Mouse (Mus musculus) forebrain, embryonic 15.5 days (tissue): Measurements from ENCODE around the gene Uvrag. TPM values are rescaled to one million over a fixed set of nuclear protein-coding genes. Genes with fewer than 3 reads are reported as not detected.
A peak's percentile ranks its signal among the peaks of the same experiment; 100 is the strongest.

ENCODE experiments used
- ATAC-seq: fragments of 200-750 bp; cut with Nextera tagmentation; replicated peaks from 2 replicates; pipeline ENCODE4 v1.8.0; 2017; ENCODE audit warnings: mild to moderate bottlenecking, moderate TSS enrichment, moderate library complexity
- H3K27ac ChIP-seq: fragments of 300-500 bp; sonication (generic); replicated peaks from 2 replicates; pipeline ENCODE4 v1.5.1; 2015; ENCODE audit warnings: mild to moderate bottlenecking, inconsistent platforms
- H3K27me3 ChIP-seq: fragments of 300-500 bp; sonication (generic); 2 replicates; pipeline ENCODE4 v1.6.1; 2015; ENCODE audit warnings: inconsistent platforms
- H3K36me3 ChIP-seq: fragments of 300-500 bp; sonication (generic); 2 replicates; pipeline ENCODE4 v1.6.1; 2015; ENCODE audit warnings: mild to moderate bottlenecking, inconsistent platforms
- H3K4me1 ChIP-seq: fragments of 300-500 bp; sonication (generic); 2 replicates; pipeline ENCODE4 v1.6.1; 2015; ENCODE audit warnings: inconsistent platforms
- H3K4me2 ChIP-seq: fragments of 300-500 bp; sonication (generic); replicated peaks from 2 replicates; pipeline ENCODE4 v1.6.1; 2015; ENCODE audit warnings: mild to moderate bottlenecking, inconsistent platforms
- H3K4me3 ChIP-seq: fragments of 300-500 bp; sonication (generic); 2 replicates; pipeline ENCODE4 v1.5.1; 2015; ENCODE audit warnings: mild to moderate bottlenecking, inconsistent platforms
- H3K9ac ChIP-seq: fragments of 300-500 bp; sonication (generic); replicated peaks from 2 replicates; pipeline ENCODE4 v1.6.1; 2015; ENCODE audit warnings: mild to moderate bottlenecking, inconsistent platforms
- H3K9me3 ChIP-seq: fragments of 300-500 bp; sonication (generic); 2 replicates; pipeline ENCODE4 v1.6.1; 2016; ENCODE audit warnings: inconsistent platforms
- WGBS: fragments of 180-500 bp; shearing (Covaris S2); methylation state at CpG from one replicate; pipeline ENCODE4 v1.1.7; 2015; ENCODE audit warnings: mixed read lengths; 5-methylcytosine and 5-hydroxymethylcytosine counted together
- polyA plus RNA-seq: library from polyadenylated mRNA; unstranded; fragments of >200 nt; fragmentation: Nextera tagmentation; extraction: Ambion mirVana; gene quantifications from 2 replicates; pipeline ENCODE4 v1.2.1, GENCODE M21; 2015

Gene Uvrag
- polyA plus RNA-seq, 1 experiment from 2014 or later = 17.2 TPM

DNA sequence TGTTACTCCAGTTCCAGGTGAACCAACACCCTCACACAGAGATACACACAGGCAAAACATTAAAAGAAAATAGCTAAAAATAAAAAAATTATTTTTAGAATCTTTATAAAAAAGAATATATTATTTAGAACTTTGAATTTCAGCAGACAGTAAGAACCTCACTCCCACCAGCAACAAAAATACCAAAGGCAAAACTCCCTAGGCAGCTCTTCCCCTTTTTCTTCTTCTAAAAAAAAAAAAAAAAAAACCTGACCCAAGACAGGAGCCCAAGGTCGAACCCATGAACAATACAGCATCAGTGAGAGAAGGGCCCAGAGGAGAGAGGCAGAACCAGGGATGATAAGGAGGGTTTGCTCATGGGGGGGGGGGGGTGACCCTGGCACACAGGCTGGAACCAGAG is 8.1 kb upstream of the Uvrag start:
- H3K9me3 ChIP-seq = no peaks in the 10 kb centered on the region
- H3K27me3 ChIP-seq = no peaks in the 10 kb centered on the region
- H3K4me1 ChIP-seq = no peaks in the 10 kb centered on the region
- no peak for ATAC-seq
- H3K4me2 ChIP-seq = no peak overlapping the region
- H3K27ac ChIP-seq = no peak overlapping the region
- H3K4me3 ChIP-seq = no peak overlapping the region
- H3K36me3 ChIP-seq = no peaks in the 10 kb centered on the region
- 73% methylated on average over 1 of the region's 1 CpGs for WGBS
- no peak overlapping the region for H3K9ac ChIP-seq

GRCm38 (mm10) chr7:99147494-99147893 is 6.6 kb upstream of the Uvrag start:
- Histone ChIP-seq H3K27ac (no peak overlapping the region), H3K4me2 (no peak overlapping the region), H3K9ac (no peak overlapping the region), H3K27me3 (no peaks in the 10 kb centered on the region), H3K36me3 (no peaks in the 10 kb centered on the region), H3K9me3 (no peaks in the 10 kb centered on the region), H3K4me3 (no peak overlapping the region), H3K4me1 (no peaks in the 10 kb centered on the region)
- ATAC-seq = no peak
- 84% methylated on average over 7 of the region's 7 CpGs for WGBS

DNA sequence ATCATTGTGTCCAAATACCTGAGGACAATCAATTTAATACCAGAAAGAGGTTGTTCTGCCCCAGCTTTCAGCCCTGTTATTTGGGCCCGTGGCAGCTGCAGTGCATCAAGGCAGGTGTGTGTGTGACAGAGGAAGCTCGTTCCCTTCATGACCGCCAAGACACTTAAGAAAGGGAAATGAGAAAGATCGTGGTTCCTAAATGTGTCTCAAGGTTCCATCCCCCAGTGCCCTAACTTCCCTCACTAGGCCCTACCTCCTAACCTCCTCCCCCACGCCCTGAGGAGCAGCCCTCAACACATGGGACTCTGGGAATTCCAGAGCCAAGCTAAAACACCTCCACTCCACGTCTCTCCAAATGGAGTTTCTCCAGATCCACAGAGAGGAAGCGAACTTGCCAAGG is 6.0 kb upstream of the Uvrag start:
- no peaks in the 10 kb centered on the region for H3K9me3 ChIP-seq
- no peak overlapping the region for H3K4me3 ChIP-seq
- no peaks in the 10 kb centered on the region for H3K27me3 ChIP-seq
- H3K27ac ChIP-seq = no peak overlapping the region
- H3K4me1 ChIP-seq = peaks cover 3% of the 10 kb centered on the region
- H3K36me3 ChIP-seq = no peaks in the 10 kb centered on the region
- 77% methylated on average over 7 of the region's 7 CpGs for WGBS
- H3K4me2 ChIP-seq = no peak overlapping the region
- no peak for ATAC-seq
- no peak overlapping the region for H3K9ac ChIP-seq

GRCm38 (mm10) chr7:99146011-99146410 is 5.1 kb upstream of the Uvrag start:
- H3K27ac ChIP-seq = no peak overlapping the region
- 68% methylated on average over 7 of the region's 7 CpGs for WGBS
- no peaks in the 10 kb centered on the region for H3K27me3 ChIP-seq
- peaks cover 6% of the 10 kb centered on the region for H3K4me1 ChIP-seq
- H3K4me3 ChIP-seq = no peak overlapping the region
- no peak for ATAC-seq
- no peak overlapping the region for H3K4me2 ChIP-seq
- no peaks in the 10 kb centered on the region for H3K9me3 ChIP-seq
- no peaks in the 10 kb centered on the region for H3K36me3 ChIP-seq
- no peak overlapping the region for H3K9ac ChIP-seq

- Histone ChIP-seq H3K27me3 (no peaks in the 10 kb centered on the region), H3K36me3 (no peaks in the 10 kb centered on the region), H3K9ac (no peak overlapping the region), H3K9me3 (no peaks in the 10 kb centered on the region), H3K4me3 (no peak overlapping the region), H3K27ac (no peak overlapping the region), H3K4me1 (peaks cover 12% of the 10 kb centered on the region), H3K4me2 (no peak overlapping the region)
- WGBS = 75% methylated on average over 11 of the region's 11 CpGs
- ATAC-seq = no peak
These were observed 3.7 kb upstream of the Uvrag start for GRCm38 (mm10) chr7:99144616-99145015.

DNA sequence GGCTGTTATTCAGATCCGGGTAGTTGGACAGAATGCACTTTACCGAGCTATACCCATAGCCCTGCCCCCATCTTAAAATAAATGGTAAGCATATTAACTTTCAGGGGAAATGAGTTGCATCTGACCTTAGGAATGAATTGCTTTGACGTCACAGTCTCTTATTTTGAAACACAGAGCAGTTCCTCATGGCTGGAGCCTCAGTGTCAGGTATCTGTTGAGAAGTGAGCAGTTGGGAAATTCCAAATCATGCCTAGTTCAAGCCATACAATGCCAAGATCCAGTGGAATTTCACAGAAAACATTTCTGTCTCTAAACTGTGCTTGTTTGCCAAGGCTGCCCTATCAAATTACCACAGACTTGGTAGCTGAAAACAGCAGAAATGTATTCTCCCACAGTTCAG is 2.3 kb upstream of the Uvrag start:
- Histone ChIP-seq H3K4me1 (peaks cover 20% of the 10 kb centered on the region), H3K4me2 (no peak overlapping the region), H3K36me3 (no peaks in the 10 kb centered on the region), H3K27me3 (no peaks in the 10 kb centered on the region), H3K9ac (no peak overlapping the region), H3K27ac (no peak overlapping the region), H3K9me3 (no peaks in the 10 kb centered on the region), H3K4me3 (no peak overlapping the region)
- WGBS = 88% methylated on average over 3 of the region's 3 CpGs
- ATAC-seq = no peak

GRCm38 (mm10) chr7:99141919-99142606 is 1.1 kb upstream of the Uvrag start:
- peak overlapping the region; percentile 90 for H3K4me3 ChIP-seq
- no peak for ATAC-seq
- peak overlapping the region; percentile 68 for H3K27ac ChIP-seq
- H3K9me3 ChIP-seq = no peaks in the 10 kb centered on the region
- H3K36me3 ChIP-seq = no peaks in the 10 kb centered on the region
- peaks cover 20% of the 10 kb centered on the region for H3K4me1 ChIP-seq
- WGBS = 28% methylated on average over 12 of the region's 12 CpGs
- H3K9ac ChIP-seq = peak overlapping the region; percentile 35; the same call in 1 of the 2 replicates
- H3K4me2 ChIP-seq = peak overlapping the region; percentile 67
- no peaks in the 10 kb centered on the region for H3K27me3 ChIP-seq

DNA sequence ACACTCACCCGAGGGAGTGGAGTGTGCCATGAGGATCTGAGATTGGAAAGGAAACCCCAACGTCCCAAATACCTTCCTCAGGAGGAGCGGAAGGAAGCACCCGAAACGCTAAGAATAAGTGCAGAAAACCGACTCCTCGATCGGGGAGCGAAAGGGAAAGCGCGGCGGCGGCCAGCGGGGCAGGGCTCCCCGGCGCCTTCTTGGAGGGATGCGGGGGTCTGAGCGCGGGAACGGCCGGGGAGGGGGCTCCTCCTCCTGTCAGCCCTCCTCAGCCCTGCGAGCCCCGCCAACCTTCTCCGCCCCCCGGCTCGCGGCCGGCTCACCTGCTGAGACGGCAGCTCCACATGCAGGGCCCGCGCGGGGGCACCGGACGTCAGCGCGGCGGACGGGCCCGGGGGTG is 430 bp downstream of the Uvrag start:
- Histone ChIP-seq H3K4me1 (peaks cover 20% of the 10 kb centered on the region), H3K4me3 (peak overlapping the region; percentile 90), H3K36me3 (no peaks in the 10 kb centered on the region), H3K27ac (peak overlapping the region; percentile 89), H3K9ac (peak overlapping the region; percentile 86), H3K4me2 (peak overlapping the region; percentile 67), H3K9me3 (no peaks in the 10 kb centered on the region), H3K27me3 (no peaks in the 10 kb centered on the region)
- 1% methylated on average over 32 of the region's 39 CpGs for WGBS
- peak; percentile 5 for ATAC-seq

- Histone ChIP-seq H3K4me2 (peak overlapping the region; percentile 67), H3K9me3 (no peaks in the 10 kb centered on the region), H3K27me3 (no peaks in the 10 kb centered on the region), H3K27ac (no peak overlapping the region; the same call in 1 of the 2 replicates), H3K4me1 (peaks cover 20% of the 10 kb centered on the region), H3K36me3 (no peaks in the 10 kb centered on the region), H3K9ac (peak overlapping the region; percentile 86), H3K4me3 (peak overlapping the region; percentile 90)
- no peak for ATAC-seq
- WGBS = 3% methylated on average over 13 of the region's 13 CpGs
These were observed 975 bp downstream of the Uvrag start for GRCm38 (mm10) chr7:99139841-99140491.

DNA sequence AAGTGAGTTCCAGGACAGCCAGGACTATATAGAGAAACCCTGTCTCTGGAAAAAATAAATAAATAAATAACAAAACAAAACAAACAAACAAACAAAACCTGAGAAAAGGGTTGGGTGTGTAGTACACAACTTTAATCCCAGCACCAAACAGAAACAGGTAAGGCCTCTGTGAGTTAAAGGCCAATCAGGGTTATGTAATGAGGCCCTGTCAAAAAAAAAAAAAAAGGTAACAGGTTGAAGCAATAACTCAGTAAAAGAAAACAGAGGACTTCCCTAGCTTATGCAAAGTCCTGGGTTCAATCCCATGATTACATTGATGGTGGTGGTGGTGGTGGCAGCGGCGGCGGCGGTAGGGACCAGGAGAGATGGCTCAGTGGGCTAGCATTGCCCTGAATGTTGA is 3.4 kb downstream of the Uvrag start:
- H3K36me3 ChIP-seq = no peaks in the 10 kb centered on the region
- no peak for ATAC-seq
- H3K27ac ChIP-seq = no peak overlapping the region
- no peaks in the 10 kb centered on the region for H3K27me3 ChIP-seq
- H3K4me3 ChIP-seq = no peak overlapping the region
- no peak overlapping the region for H3K4me2 ChIP-seq
- H3K9me3 ChIP-seq = no peaks in the 10 kb centered on the region
- H3K4me1 ChIP-seq = peaks cover 20% of the 10 kb centered on the region
- WGBS = 98% methylated on average over 4 of the region's 4 CpGs
- no peak overlapping the region for H3K9ac ChIP-seq

DNA sequence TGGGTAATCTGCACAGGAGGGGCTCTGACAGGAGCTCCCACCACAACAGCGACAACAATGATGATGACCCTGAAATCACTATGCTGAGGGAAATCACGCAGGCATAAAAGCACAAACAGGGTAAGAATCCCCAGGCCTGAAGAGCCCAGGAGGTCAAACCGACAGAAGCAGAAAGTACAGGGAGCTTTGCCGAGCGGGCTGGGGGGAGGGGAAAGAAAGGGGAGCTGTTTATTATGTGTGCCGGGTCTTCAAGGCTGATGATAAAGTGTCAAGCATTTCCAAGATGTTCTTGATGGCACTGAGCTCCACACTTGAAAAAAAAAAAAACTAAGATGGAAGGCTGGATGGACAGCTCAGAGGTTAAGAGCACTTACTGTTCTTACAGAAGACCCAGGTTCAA is 4.2 kb downstream of the Uvrag start:
- ATAC-seq = no peak
- Histone ChIP-seq H3K4me1 (peaks cover 16% of the 10 kb centered on the region), H3K36me3 (no peaks in the 10 kb centered on the region), H3K9ac (no peak overlapping the region), H3K4me3 (no peak overlapping the region), H3K27ac (no peak overlapping the region), H3K9me3 (no peaks in the 10 kb centered on the region), H3K27me3 (no peaks in the 10 kb centered on the region), H3K4me2 (no peak overlapping the region)
- 61% methylated on average over 6 of the region's 6 CpGs for WGBS

DNA sequence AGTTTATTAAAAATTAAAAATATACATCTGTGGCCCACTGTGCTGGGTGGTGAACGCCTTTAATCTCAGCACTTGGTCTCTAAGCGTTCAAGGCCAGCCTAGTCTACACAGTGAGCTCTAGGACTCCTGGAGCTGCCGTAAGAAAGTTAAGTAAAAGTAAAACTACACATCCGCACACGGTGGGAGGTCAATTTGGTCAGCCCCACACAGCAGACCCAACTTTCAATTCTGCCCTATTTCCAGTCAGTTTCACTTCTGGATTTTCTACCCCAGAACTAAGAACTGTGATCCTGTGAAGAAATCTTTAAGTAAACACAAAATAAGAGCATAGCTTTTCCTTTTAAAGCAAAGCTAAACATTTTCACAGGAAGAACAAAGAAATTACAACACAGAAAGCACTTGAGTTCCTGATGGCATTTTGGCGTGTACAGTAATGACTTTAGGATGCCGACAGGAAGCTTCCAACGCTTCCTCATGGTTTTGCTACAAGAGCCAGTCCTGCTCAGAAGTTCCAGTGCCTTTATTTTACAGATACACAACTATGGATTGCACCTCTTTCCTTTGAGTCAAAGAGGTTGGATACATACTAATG is 7.0 kb downstream of the Uvrag start:
- Histone ChIP-seq H3K36me3 (no peaks in the 10 kb centered on the region), H3K4me1 (peaks cover under 1% of the 10 kb centered on the region; the same call in 1 of the 2 replicates), H3K9ac (no peak overlapping the region), H3K4me3 (no peak overlapping the region), H3K27me3 (no peaks in the 10 kb centered on the region), H3K27ac (no peak overlapping the region), H3K9me3 (no peaks in the 10 kb centered on the region), H3K4me2 (no peak overlapping the region)
- ATAC-seq = no peak
- 94% methylated on average over 8 of the region's 8 CpGs for WGBS
